Comparison of ENCODE assay signal across 14 mouse cellular contexts in genomic region chr5:8571118-8571517, GRCm38 (mm10). TPM values are rescaled to one million over a fixed set of nuclear protein-coding genes. Genes with fewer than 3 reads are reported as not detected.
DNase-seq lines count a peak whose midpoint lies in the region; ATAC-seq lines count a peak whose summit lies in the region.
"Had no signal": no experiment of that assay in that cellular context is flagged by ENCODE, and none has a peak within 500 bp of the region (broad histone marks: within the 10 kb centered on the region; RNA-seq: fewer than 3 reads in every experiment).

No protein-coding gene starts in this region.

- H3K4me1 ChIP-seq in heart, embryonic 10.5 days: no peaks in the 10 kb centered on the region
- no peaks in the 10 kb centered on the region for H3K4me1 ChIP-seq in heart, embryonic 14.5 days (ENCODE audit: control insufficient read depth in 2 of 2, insufficient read depth in 2 of 2, low read length in 2 of 2)
- peaks cover 3% of the 10 kb centered on the region; the same call in 1 of the 2 replicates for H3K4me1 ChIP-seq in lung, embryonic 16.5 days (replicated peaks; ENCODE audit: control insufficient read depth, insufficient read depth, low read length)
- H3K4me1 ChIP-seq: kidney, embryonic 15.5 days; limb, embryonic 15.5 days had no signal

- no peak overlapping the region for H3K4me3 ChIP-seq in heart, embryonic 10.5 days
- no peak overlapping the region for H3K4me3 ChIP-seq in heart, embryonic 14.5 days (ENCODE audit: control insufficient read depth in 1 of 2, insufficient read depth in 1 of 2, low read depth in 1 of 2, low read length in 2 of 2)
- H3K4me3 ChIP-seq in lung, embryonic 16.5 days (ENCODE audit: low read length): no peak overlapping the region
- H3K4me3 ChIP-seq: kidney, embryonic 15.5 days; limb, embryonic 15.5 days had no signal

- no peaks in the 10 kb centered on the region for H3K27me3 ChIP-seq in heart, embryonic 10.5 days (ENCODE audit: insufficient read depth, poor library complexity, severe bottlenecking)
- no peaks in the 10 kb centered on the region for H3K27me3 ChIP-seq in heart, embryonic 14.5 days (ENCODE audit: control insufficient read depth, insufficient read depth, low read length)
- H3K27me3 ChIP-seq in lung, embryonic 16.5 days (ENCODE audit: control insufficient read depth, insufficient read depth, low read depth, low read length): no peaks in the 10 kb centered on the region
- H3K27me3 ChIP-seq: kidney, embryonic 15.5 days; limb, embryonic 15.5 days had no signal

- H3K27ac ChIP-seq in heart, embryonic 10.5 days: no peak overlapping the region
- H3K27ac ChIP-seq in heart, embryonic 14.5 days (replicated peaks in 1 of 2; ENCODE audit: control insufficient read depth in 1 of 2, insufficient read depth in 1 of 2, low read depth in 2 of 2, low read length in 2 of 2): peak overlapping the region; percentile 25 to 44; a peak in 2 of 4 replicates
- peak overlapping the region; percentile 66 for H3K27ac ChIP-seq in lung, embryonic 16.5 days (ENCODE audit: low read length)
- H3K27ac ChIP-seq: hindbrain, embryonic 14.5 days; kidney, embryonic 15.5 days; limb, embryonic 15.5 days had no signal

- 66% methylated on average over 3 of the region's 3 CpGs for WGBS in heart, embryonic 10.5 days
- WGBS in heart, embryonic 14.5 days: 50% methylated on average over 3 of the region's 3 CpGs
- WGBS in lung, embryonic 16.5 days: 61% methylated on average over 3 of the region's 3 CpGs

- no peak for ATAC-seq in heart, embryonic 14.5 days (ENCODE audit: insufficient number of reproducible peaks, insufficient read depth, low FRiP score, low read depth)
- peak; percentile 47; the same call in 1 of the 2 replicates for ATAC-seq in lung, embryonic 16.5 days (ENCODE audit: low read depth)

- no peaks in the 10 kb centered on the region for H3K9me3 ChIP-seq in heart, embryonic 10.5 days
- no peaks in the 10 kb centered on the region for H3K9me3 ChIP-seq in heart, embryonic 14.5 days (ENCODE audit: control insufficient read depth, low read length)
- H3K9me3 ChIP-seq in lung, embryonic 16.5 days (ENCODE audit: control insufficient read depth, low read length): no peaks in the 10 kb centered on the region
- H3K9me3 ChIP-seq: G1E; kidney, embryonic 15.5 days; limb, embryonic 15.5 days had no signal

- H3K36me3 ChIP-seq in heart, embryonic 10.5 days: no peaks in the 10 kb centered on the region
- H3K36me3 ChIP-seq in heart, embryonic 14.5 days (ENCODE audit: control insufficient read depth, insufficient read depth, low read length): no peaks in the 10 kb centered on the region
- H3K36me3 ChIP-seq in lung, embryonic 16.5 days (ENCODE audit: control insufficient read depth, insufficient read depth, low read length): no peaks in the 10 kb centered on the region
- H3K36me3 ChIP-seq: G1E; kidney, embryonic 15.5 days; limb, embryonic 15.5 days had no signal

- DNase-seq in heart, adult 18-20 months: peak; percentile 14 to 26
- DNase-seq in heart, embryonic 10.5 days (ENCODE audit: low spot score): no peak
- DNase-seq in R1 (ENCODE audit: low read depth, low spot score): peak; percentile 21
- DNase-seq in right cerebral cortex, postnatal 25 days: no peak
- DNase-seq in right cerebral cortex, adult 18-20 months: no peak
- DNase-seq in frontal cortex, postnatal 36 days (ENCODE audit: low spot score in 2 of 2): no peak
- DNase-seq: adrenal gland, adult 2 months; thymus, postnatal 25 days had no signal

- no peak overlapping the region for H3K4me2 ChIP-seq in heart, embryonic 14.5 days (ENCODE audit: low read length)
- H3K4me2 ChIP-seq in lung, embryonic 16.5 days (ENCODE audit: low read depth, low read length): no peak overlapping the region
- H3K4me2 ChIP-seq: hindbrain, embryonic 14.5 days; kidney, embryonic 15.5 days; limb, embryonic 15.5 days had no signal

- H3K9ac ChIP-seq in heart, embryonic 14.5 days (ENCODE audit: low read length): no peak overlapping the region
- no peak overlapping the region for H3K9ac ChIP-seq in lung, embryonic 16.5 days (ENCODE audit: low read length)
- H3K9ac ChIP-seq: hindbrain, embryonic 14.5 days; kidney, embryonic 15.5 days; limb, embryonic 15.5 days had no signal

RNA-seq across cellular contexts. Expression of gene Rundc3b, which starts 51.6 kb away (rescaled TPM):
- total RNA-seq in heart, adult 18-20 months (2021): under 1 TPM; 0.20 to 0.46 TPM
- polyA plus RNA-seq in heart, embryonic 10.5 days (2016; fragmentation: Nextera tagmentation; extraction: Ambion mirVana): 1.1 and 1.6 TPM in 2 replicates
- 1.4 and 1.5 TPM in 2 replicates for polyA plus RNA-seq in heart, embryonic 14.5 days (2014; fragmentation: Nextera tagmentation; extraction: Ambion mirVana)
- 1.7 and 1.9 TPM in 2 replicates for polyA plus RNA-seq in lung, embryonic 16.5 days (2015; fragmentation: Nextera tagmentation; extraction: Ambion mirVana)

Comparison
In these comparisons a context has a peak if more than half of its experiments do, and no peak if none do; other contexts are left out.
1. DNase-seq: peak in heart, adult 18-20 months (2 of 2) and R1 (single experiment); none in heart, embryonic 10.5 days (single experiment), right cerebral cortex, postnatal 25 days (single experiment), right cerebral cortex, adult 18-20 months (single experiment) and frontal cortex, postnatal 36 days (0 of 2).